Mouse (Mus musculus): ENCODE measurements around the gene Coq10a. TPM values are rescaled to one million over a fixed set of nuclear protein-coding genes. Genes with fewer than 3 reads are reported as not detected.
A peak's percentile ranks its signal among the peaks of the same experiment; 100 is the strongest.

Gene Coq10a
- polyA plus RNA-seq, 1 experiment = 18.7 TPM

DNA sequence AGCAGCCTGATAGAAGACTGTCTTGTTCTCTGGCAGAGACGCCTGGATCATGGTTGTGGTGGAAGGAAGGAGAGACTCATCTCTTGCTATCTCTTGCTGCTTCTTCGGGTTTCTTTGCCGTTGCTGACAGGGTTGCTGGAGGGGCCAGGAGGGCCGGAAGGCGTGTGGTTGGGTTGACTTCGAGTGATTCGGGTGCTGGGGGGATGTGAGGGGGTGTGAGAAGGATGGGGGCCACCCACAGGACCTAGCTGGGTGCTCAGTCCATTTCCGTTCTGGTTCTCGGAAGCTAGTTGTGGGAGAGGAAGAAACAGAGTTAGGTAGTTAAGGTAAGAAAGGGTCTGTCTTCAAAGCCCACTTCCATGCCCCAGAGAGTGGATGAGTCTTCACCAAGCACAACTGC, 32.8 kb upstream of the Coq10a start:
- 0 out of 2 replicates have a peak, but pooled peaks cover 2% of the 10 kb centered on the region for H3K36me3 ChIP-seq (ENCODE audit: control insufficient read depth, insufficient read depth, low read length, poor library complexity, severe bottlenecking)

DNA sequence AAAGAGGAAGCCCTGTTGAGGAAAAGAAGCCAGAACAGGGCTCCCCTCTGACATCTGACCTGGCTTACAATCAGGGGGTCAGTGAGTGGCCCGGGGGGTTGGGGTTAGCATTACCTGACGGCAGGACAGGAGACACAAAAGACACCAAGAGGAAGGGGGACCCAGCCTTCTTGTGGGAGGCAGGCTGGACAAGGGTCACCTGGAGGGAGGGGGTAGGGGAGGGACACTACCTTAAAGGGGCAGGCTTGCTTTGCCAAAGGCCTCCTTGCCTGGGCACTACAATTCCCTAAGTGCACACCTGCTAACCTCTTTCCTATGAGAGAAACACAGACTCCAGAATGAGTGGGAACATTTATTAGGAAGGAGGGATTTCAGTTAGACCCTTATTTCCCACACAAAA, 32.3 kb upstream of the Coq10a start, which contains the start of gene Slc39a5:
Slc39a5 (minus strand) TSS at position 174 of the 400 bp plus-strand sequence.
- no peak within 1 kb of the TSS for H3K27ac ChIP-seq (ENCODE audit: insufficient read depth, low read length)
- TF ChIP-seq EP300 (IDR thresholded peaks at IDR 0.05; ENCODE audit: insufficient read depth, low read depth, low read length) (no peak), POLR2A (IDR thresholded peaks at IDR 0.05; ENCODE audit: insufficient read depth, low read length) (no peak), CTCF (IDR thresholded peaks at IDR 0.05; ENCODE audit: low read depth, low read length) (no peak)
- 0 out of 2 replicates have a peak, but pooled peaks cover 2% of the 10 kb centered on the region for H3K36me3 ChIP-seq (ENCODE audit: control insufficient read depth, insufficient read depth, low read length, poor library complexity, severe bottlenecking)
- H3K4me1 ChIP-seq (ENCODE audit: control insufficient read depth, insufficient read depth, low read length) = no peaks in the 10 kb centered on the region
- H3K9ac ChIP-seq (ENCODE audit: low read depth, poor library complexity, severe bottlenecking) = no peak within 1 kb of the TSS
- peak within 1 kb of the TSS; percentile 11; the same call in 1 of the 2 replicates for H3K4me3 ChIP-seq (ENCODE audit: low read depth, low read length)
- H3K9me3 ChIP-seq (replicated peaks; ENCODE audit: control insufficient read depth, insufficient read depth, low read length, poor library complexity, severe bottlenecking) = no peaks in the 10 kb centered on the region
- no peaks in the 10 kb centered on the region for H3K27me3 ChIP-seq (ENCODE audit: control insufficient read depth, insufficient read depth, low read length, poor library complexity, severe bottlenecking)

More for the DNA sequence above, 32.8 kb upstream of the Coq10a start:
- Histone ChIP-seq H3K27me3 (ENCODE audit: control insufficient read depth, insufficient read depth, low read length, poor library complexity, severe bottlenecking) (no peaks in the 10 kb centered on the region), H3K4me1 (ENCODE audit: control insufficient read depth, insufficient read depth, low read length) (no peaks in the 10 kb centered on the region), H3K4me3 (ENCODE audit: low read depth, low read length) (no peak overlapping the region), H3K9ac (ENCODE audit: low read depth, poor library complexity, severe bottlenecking) (no peak overlapping the region), H3K27ac (ENCODE audit: insufficient read depth, low read length) (no peak overlapping the region), H3K9me3 (replicated peaks; ENCODE audit: control insufficient read depth, insufficient read depth, low read length, poor library complexity, severe bottlenecking) (no peaks in the 10 kb centered on the region)
- TF ChIP-seq CTCF (IDR thresholded peaks at IDR 0.05; ENCODE audit: low read depth, low read length) (no peak), EP300 (IDR thresholded peaks at IDR 0.05; ENCODE audit: insufficient read depth, low read depth, low read length) (no peak), POLR2A (IDR thresholded peaks at IDR 0.05; ENCODE audit: insufficient read depth, low read length) (no peak)

DNA sequence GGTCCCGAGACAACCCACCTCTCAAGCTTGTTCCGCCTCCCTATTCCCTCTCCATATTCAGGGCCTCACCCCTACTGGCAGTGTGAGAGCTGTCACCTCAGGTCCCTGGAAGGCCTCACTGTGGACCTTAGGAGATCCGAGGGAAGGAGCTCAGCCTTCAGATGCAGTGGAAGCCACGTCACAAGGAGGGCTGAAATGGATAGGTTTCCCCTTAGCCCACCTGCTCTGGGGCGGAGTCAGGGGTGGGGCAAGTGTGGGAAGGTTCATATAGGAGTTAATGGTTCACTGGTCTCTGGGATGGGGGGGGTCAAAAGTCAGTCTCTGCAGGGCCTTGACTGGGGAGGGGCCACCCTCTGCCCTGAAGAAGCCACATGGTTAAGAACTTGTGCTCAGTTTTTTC, 31.5 kb upstream of the Coq10a start:
- Histone ChIP-seq H3K27me3 (ENCODE audit: control insufficient read depth, insufficient read depth, low read length, poor library complexity, severe bottlenecking) (no peaks in the 10 kb centered on the region), H3K9ac (ENCODE audit: low read depth, poor library complexity, severe bottlenecking) (no peak overlapping the region), H3K9me3 (replicated peaks; ENCODE audit: control insufficient read depth, insufficient read depth, low read length, poor library complexity, severe bottlenecking) (no peaks in the 10 kb centered on the region), H3K4me3 (ENCODE audit: low read depth, low read length) (peak overlapping the region; percentile 11; the same call in 1 of the 2 replicates), H3K36me3 (ENCODE audit: control insufficient read depth, insufficient read depth, low read length, poor library complexity, severe bottlenecking) (no peaks in the 10 kb centered on the region), H3K27ac (ENCODE audit: insufficient read depth, low read length) (no peak overlapping the region), H3K4me1 (ENCODE audit: control insufficient read depth, insufficient read depth, low read length) (no peaks in the 10 kb centered on the region)
- TF ChIP-seq POLR2A (IDR thresholded peaks at IDR 0.05; ENCODE audit: insufficient read depth, low read length) (no peak), EP300 (IDR thresholded peaks at IDR 0.05; ENCODE audit: insufficient read depth, low read depth, low read length) (no peak), CTCF (IDR thresholded peaks at IDR 0.05; ENCODE audit: low read depth, low read length) (no peak)

DNA sequence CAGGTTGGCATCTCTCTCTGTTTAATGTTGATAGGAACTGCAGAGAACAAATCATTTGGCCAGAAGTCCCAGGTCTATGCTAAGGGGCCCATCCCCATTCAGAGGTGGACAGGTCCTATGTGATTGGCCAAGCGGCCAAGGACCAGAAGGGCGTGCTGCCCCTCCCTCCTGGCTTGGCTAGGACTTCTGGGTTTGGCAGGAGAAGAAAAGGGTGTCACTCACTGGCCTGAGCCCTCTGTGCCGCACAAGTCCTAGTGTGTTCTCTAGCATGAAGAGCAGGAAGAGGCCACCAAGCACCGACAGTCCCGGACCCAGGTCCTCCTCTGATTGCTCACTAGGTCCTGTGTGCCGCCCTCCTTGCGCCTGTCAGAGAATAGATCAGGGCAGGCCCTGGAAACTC, 28.7 kb upstream of the Coq10a start:
- TF ChIP-seq EP300 (IDR thresholded peaks at IDR 0.05; ENCODE audit: insufficient read depth, low read depth, low read length) (no peak), POLR2A (IDR thresholded peaks at IDR 0.05; ENCODE audit: insufficient read depth, low read length) (no peak), CTCF (IDR thresholded peaks at IDR 0.05; ENCODE audit: low read depth, low read length) (no peak)
- Histone ChIP-seq H3K36me3 (ENCODE audit: control insufficient read depth, insufficient read depth, low read length, poor library complexity, severe bottlenecking) (0 out of 2 replicates have a peak, but pooled peaks cover 3% of the 10 kb centered on the region), H3K9me3 (replicated peaks; ENCODE audit: control insufficient read depth, insufficient read depth, low read length, poor library complexity, severe bottlenecking) (no peaks in the 10 kb centered on the region), H3K4me3 (ENCODE audit: low read depth, low read length) (no peak overlapping the region), H3K27ac (ENCODE audit: insufficient read depth, low read length) (no peak overlapping the region), H3K9ac (ENCODE audit: low read depth, poor library complexity, severe bottlenecking) (no peak overlapping the region), H3K4me1 (ENCODE audit: control insufficient read depth, insufficient read depth, low read length) (no peaks in the 10 kb centered on the region), H3K27me3 (ENCODE audit: control insufficient read depth, insufficient read depth, low read length, poor library complexity, severe bottlenecking) (no peaks in the 10 kb centered on the region)

DNA sequence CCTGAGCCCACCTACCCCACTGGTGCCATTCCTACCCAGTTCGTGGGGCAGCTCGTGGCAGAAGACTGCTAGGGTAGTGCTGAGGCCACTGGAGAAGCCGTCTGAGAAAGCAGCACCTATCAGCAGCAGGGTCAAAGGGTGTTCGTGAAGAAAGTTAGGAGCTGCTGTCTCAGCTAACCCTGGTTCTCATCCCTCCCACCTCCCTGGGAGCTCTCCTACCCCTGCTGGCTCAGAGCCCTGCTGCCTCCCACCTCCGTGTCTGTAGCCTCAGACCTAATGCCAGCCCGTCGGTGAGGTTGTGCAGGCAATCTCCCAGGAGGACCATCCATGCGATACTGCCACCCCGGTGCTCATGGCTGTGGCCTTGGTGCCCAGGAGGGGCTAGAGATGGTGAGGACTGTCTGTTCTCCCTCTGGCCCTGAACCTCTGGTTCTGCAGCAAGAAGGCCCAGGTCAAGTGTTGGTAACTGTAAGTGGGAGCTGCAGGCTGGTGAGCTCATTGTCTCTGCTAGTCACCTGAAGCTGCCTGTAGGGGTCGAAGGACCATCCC, 28.0 kb upstream of the Coq10a start:
- Histone ChIP-seq H3K27me3 (ENCODE audit: control insufficient read depth, insufficient read depth, low read length, poor library complexity, severe bottlenecking) (no peaks in the 10 kb centered on the region), H3K36me3 (ENCODE audit: control insufficient read depth, insufficient read depth, low read length, poor library complexity, severe bottlenecking) (0 out of 2 replicates have a peak, but pooled peaks cover 3% of the 10 kb centered on the region), H3K9me3 (replicated peaks; ENCODE audit: control insufficient read depth, insufficient read depth, low read length, poor library complexity, severe bottlenecking) (no peaks in the 10 kb centered on the region), H3K9ac (ENCODE audit: low read depth, poor library complexity, severe bottlenecking) (no peak overlapping the region), H3K4me3 (ENCODE audit: low read depth, low read length) (no peak overlapping the region), H3K27ac (ENCODE audit: insufficient read depth, low read length) (no peak overlapping the region), H3K4me1 (ENCODE audit: control insufficient read depth, insufficient read depth, low read length) (no peaks in the 10 kb centered on the region)
- TF ChIP-seq CTCF (IDR thresholded peaks at IDR 0.05; ENCODE audit: low read depth, low read length) = no peak
- no peak for TF ChIP-seq POLR2A (IDR thresholded peaks at IDR 0.05; ENCODE audit: insufficient read depth, low read length)
- TF ChIP-seq EP300 (IDR thresholded peaks at IDR 0.05; ENCODE audit: insufficient read depth, low read depth, low read length) = no peak

DNA sequence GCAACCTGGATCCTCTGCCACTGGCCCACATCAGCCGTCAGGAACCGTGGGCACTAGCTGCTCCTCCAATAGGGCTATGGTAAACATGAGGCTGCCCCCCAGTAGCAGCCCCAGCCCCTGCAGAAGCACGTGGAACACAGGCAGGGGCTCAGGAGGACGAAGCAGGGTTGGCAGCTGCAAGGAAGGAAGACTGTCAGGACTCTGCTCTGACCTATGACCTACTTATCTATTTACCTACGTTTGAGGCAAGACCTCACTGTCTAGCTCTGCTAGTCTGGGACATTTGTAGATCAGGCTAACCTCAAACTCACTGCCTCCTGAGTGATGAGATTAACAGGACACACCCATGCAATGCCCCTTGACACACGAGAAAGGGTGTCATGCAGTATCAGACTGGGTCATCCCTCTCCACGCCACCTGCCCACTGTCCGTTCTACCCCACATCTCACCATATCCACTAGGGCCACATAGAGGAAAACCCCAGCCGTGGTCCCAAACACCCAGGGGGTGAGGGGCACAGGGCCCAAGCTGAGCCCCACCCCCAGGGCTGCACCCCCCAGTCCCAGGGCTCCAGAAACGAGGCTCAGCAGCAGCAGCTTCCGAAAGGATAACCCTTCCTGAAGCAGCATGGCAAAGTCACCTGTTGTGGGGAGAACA, 27.3 kb upstream of the Coq10a start:
- Histone ChIP-seq H3K9me3 (replicated peaks; ENCODE audit: control insufficient read depth, insufficient read depth, low read length, poor library complexity, severe bottlenecking) (no peaks in the 10 kb centered on the region), H3K4me3 (ENCODE audit: low read depth, low read length) (no peak overlapping the region), H3K27ac (ENCODE audit: insufficient read depth, low read length) (no peak overlapping the region), H3K27me3 (ENCODE audit: control insufficient read depth, insufficient read depth, low read length, poor library complexity, severe bottlenecking) (no peaks in the 10 kb centered on the region), H3K4me1 (ENCODE audit: control insufficient read depth, insufficient read depth, low read length) (no peaks in the 10 kb centered on the region), H3K9ac (ENCODE audit: low read depth, poor library complexity, severe bottlenecking) (no peak overlapping the region), H3K36me3 (ENCODE audit: control insufficient read depth, insufficient read depth, low read length, poor library complexity, severe bottlenecking) (peaks cover 5% of the 10 kb centered on the region)
- TF ChIP-seq CTCF (IDR thresholded peaks at IDR 0.05; ENCODE audit: low read depth, low read length) (no peak), EP300 (IDR thresholded peaks at IDR 0.05; ENCODE audit: insufficient read depth, low read depth, low read length) (no peak), POLR2A (IDR thresholded peaks at IDR 0.05; ENCODE audit: insufficient read depth, low read length) (no peak)
